Mouse (Mus musculus) MEL (cell line): ENCODE results near the gene Arhgef39. TPM values are rescaled to one million over a fixed set of nuclear protein-coding genes. Genes with fewer than 3 reads are reported as not detected.

ENCODE experiments used
- DNase-seq: peaks from one replicate; pipeline ENCODE4 v3.0.0; 2011; ENCODE audit warnings: low read depth, low spot score
- H3K27ac ChIP-seq: 2 replicates; pipeline ENCODE4 v1.5.1; 2012; ENCODE audit warnings: low read depth, mild to moderate bottlenecking, control low read depth, low read length, moderate library complexity; ENCODE audit not compliant: control insufficient read depth
- H3K27me3 ChIP-seq, 2 experiments: fragments of 150-350 bp in 1 of 2; sonication (generic) in 1 of 2; 2 replicates each; pipeline ENCODE4 v1.6.1; 2012; ENCODE audit warnings: low read length in 2 of 2, mild to moderate bottlenecking in 2 of 2, improper control_type of control experiment in 1 of 2, moderate library complexity in 1 of 2; ENCODE audit not compliant: insufficient read depth in 2 of 2, control insufficient read depth in 1 of 2
- H3K36me3 ChIP-seq, 2 experiments: 2 replicates each; pipeline ENCODE4 v1.6.1; 2012 to 2014; ENCODE audit warnings: low read length in 2 of 2, improper control_type of control experiment in 1 of 2, inconsistent platforms in 1 of 2, mild to moderate bottlenecking in 1 of 2; ENCODE audit not compliant: insufficient read depth in 2 of 2, control insufficient read depth in 1 of 2
- H3K4me1 ChIP-seq, 2 experiments: fragments of 150-350 bp in 1 of 2; sonication (generic) in 1 of 2; 2 replicates each; pipeline ENCODE4 v1.6.1; 2012; ENCODE audit warnings: low read length in 2 of 2, improper control_type of control experiment in 1 of 2, mild to moderate bottlenecking in 1 of 2; ENCODE audit not compliant: insufficient read depth in 2 of 2, control insufficient read depth in 1 of 2
- H3K4me3 ChIP-seq, 2 experiments: fragments of 150-350 bp in 1 of 2; sonication (generic) in 1 of 2; 2 replicates each; pipeline ENCODE4 v1.5.1; 2012; ENCODE audit warnings: low read depth in 2 of 2, low read length in 2 of 2, mild to moderate bottlenecking in 2 of 2, moderate library complexity in 2 of 2, control low read depth in 1 of 2, improper control_type of control experiment in 1 of 2; ENCODE audit not compliant: control insufficient read depth in 1 of 2, insufficient read depth in 1 of 2
- H3K79me2 ChIP-seq: 2 replicates; pipeline ENCODE4 v1.6.1; 2012; ENCODE audit warnings: mild to moderate bottlenecking, low read length, moderate library complexity; ENCODE audit not compliant: control insufficient read depth, poor library complexity, insufficient read depth
- H3K9ac ChIP-seq: 2 replicates; pipeline ENCODE4 v1.6.1; 2012; ENCODE audit warnings: low read depth, mild to moderate bottlenecking, control low read depth, low read length, moderate library complexity; ENCODE audit not compliant: control insufficient read depth, poor library complexity, severe bottlenecking
- H3K9me3 ChIP-seq: fragments of 150-350 bp; sonication (generic); replicated peaks from 2 replicates; pipeline ENCODE4 v1.6.1; 2012; ENCODE audit warnings: mild to moderate bottlenecking, low read length, improper control_type of control experiment, moderate library complexity; ENCODE audit not compliant: insufficient read depth
- BHLHE40 ChIP-seq: IDR thresholded peaks from 2 replicates; pipeline ENCODE4 v1.6.1; 2012; ENCODE audit warnings: low read depth, mild to moderate bottlenecking, inconsistent platforms, low read length, improper control_type of control experiment, borderline replicate concordance
- CHD1 ChIP-seq: IDR thresholded peaks from 2 replicates; pipeline ENCODE4 v1.6.1; 2012; ENCODE audit warnings: low read depth, mild to moderate bottlenecking, inconsistent platforms, low read length, improper control_type of control experiment
- CHD2 ChIP-seq: IDR thresholded peaks from 2 replicates; pipeline ENCODE4 v1.6.1; 2011; ENCODE audit warnings: low read length, improper control_type of control experiment
- EP300 ChIP-seq, 2 experiments: IDR thresholded peaks; 2 replicates each; pipeline ENCODE4 v1.6.1; 2011; ENCODE audit warnings: improper control_type of control experiment in 2 of 2, low read length in 2 of 2, low read depth in 1 of 2, mild to moderate bottlenecking in 1 of 2
- ETS1 ChIP-seq: IDR thresholded peaks from 2 replicates; pipeline ENCODE4 v1.6.1; 2012; ENCODE audit warnings: low read depth, mild to moderate bottlenecking, inconsistent platforms, low read length, improper control_type of control experiment, moderate library complexity
- HCFC1 ChIP-seq: IDR thresholded peaks from 2 replicates; pipeline ENCODE4 v1.6.1; 2012; ENCODE audit warnings: low read depth, mild to moderate bottlenecking, inconsistent platforms, low read length, improper control_type of control experiment, moderate library complexity
- MAFK ChIP-seq: IDR thresholded peaks from 2 replicates; pipeline ENCODE4 v1.6.1; 2011; ENCODE audit warnings: low read depth, mild to moderate bottlenecking, low read length, improper control_type of control experiment, borderline replicate concordance
- MAX ChIP-seq: IDR thresholded peaks from 2 replicates; pipeline ENCODE4 v1.6.1; 2011; ENCODE audit warnings: low read length, improper control_type of control experiment
- MAZ ChIP-seq: IDR thresholded peaks from 2 replicates; pipeline ENCODE4 v1.6.1; 2012; ENCODE audit warnings: low read depth, mild to moderate bottlenecking, inconsistent platforms, low read length, improper control_type of control experiment
- MEF2A ChIP-seq: IDR thresholded peaks from 2 replicates; pipeline ENCODE4 v1.6.1; 2014; ENCODE audit warnings: low read depth, mild to moderate bottlenecking, inconsistent platforms, low read length, improper control_type of control experiment; ENCODE audit not compliant: poor library complexity, insufficient replicate concordance, severe bottlenecking; ENCODE audit errors: extremely low read depth
- MXI1 ChIP-seq: IDR thresholded peaks from 2 replicates; pipeline ENCODE4 v1.6.1; 2011; ENCODE audit warnings: mild to moderate bottlenecking, low read depth, low read length, improper control_type of control experiment
- MYC ChIP-seq: IDR thresholded peaks from 2 replicates; pipeline ENCODE4 v1.6.1; 2011; ENCODE audit warnings: low read depth, mild to moderate bottlenecking, low read length, improper control_type of control experiment, moderate library complexity
- POLR2AphosphoS2 ChIP-seq: IDR thresholded peaks from 2 replicates; pipeline ENCODE4 v1.6.1; 2011; ENCODE audit warnings: low read length, improper control_type of control experiment
- RCOR1 ChIP-seq: IDR thresholded peaks from 2 replicates; pipeline ENCODE4 v1.6.1; 2012; ENCODE audit warnings: low read depth, mild to moderate bottlenecking, inconsistent platforms, low read length, improper control_type of control experiment
- TAL1 ChIP-seq: IDR thresholded peaks from 2 replicates; pipeline ENCODE4 v1.6.1; 2012; ENCODE audit warnings: mild to moderate bottlenecking, inconsistent platforms, low read length, moderate library complexity, mixed read lengths
- TBP ChIP-seq: IDR thresholded peaks from 2 replicates; pipeline ENCODE4 v1.8.0; 2011; ENCODE audit warnings: low read depth, low read length, improper control_type of control experiment
- TCF12 ChIP-seq: IDR thresholded peaks from 2 replicates; pipeline ENCODE4 v1.6.1; 2014; ENCODE audit warnings: low read depth, mild to moderate bottlenecking, inconsistent platforms, low read length, improper control_type of control experiment, moderate library complexity
- USF1 ChIP-seq: IDR thresholded peaks from 2 replicates; pipeline ENCODE4 v1.6.1; 2014; ENCODE audit warnings: low read depth, mild to moderate bottlenecking, inconsistent platforms, low read length, improper control_type of control experiment, moderate library complexity
- ZC3H11A ChIP-seq: IDR thresholded peaks from 2 replicates; pipeline ENCODE4 v1.6.1; 2012; ENCODE audit warnings: low read depth, mild to moderate bottlenecking, inconsistent platforms, low read length, improper control_type of control experiment
- ZKSCAN1 ChIP-seq: IDR thresholded peaks from 2 replicates; pipeline ENCODE4 v1.6.1; 2012; ENCODE audit warnings: low read depth, mild to moderate bottlenecking, inconsistent platforms, low read length, improper control_type of control experiment, moderate library complexity
- ZNF384 ChIP-seq: IDR thresholded peaks from 2 replicates; pipeline ENCODE4 v1.6.1; 2012; ENCODE audit warnings: low read depth, mild to moderate bottlenecking, inconsistent platforms, low read length, improper control_type of control experiment
- polyA plus RNA-seq, 2 experiments: library from polyadenylated mRNA; stranded (reverse) in 1 of 2; unstranded in 1 of 2; fragments of >175 nt in 1 of 2; fragments of >200 nt in 1 of 2; gene quantifications; 2 replicates each; pipeline versions ENCODE4 v1.2.1 to v1.2.4; 2012; ENCODE audit warnings: low replicate concordance in 2 of 2, low read depth in 1 of 2; ENCODE audit not compliant: insufficient read length in 2 of 2, insufficient read depth in 1 of 2, missing spikeins in 1 of 2
- total RNA-seq: library from RNA; depleted of rRNA; stranded (reverse); fragments of 300-350 nt; gene quantifications from 2 replicates; pipeline ENCODE4 v1.2.3, GENCODE M21; 2012

Gene Arhgef39
- total and polyA plus RNA-seq, 3 experiments, result 26.3 to 56.7 TPM; not detected in 1

DNA sequence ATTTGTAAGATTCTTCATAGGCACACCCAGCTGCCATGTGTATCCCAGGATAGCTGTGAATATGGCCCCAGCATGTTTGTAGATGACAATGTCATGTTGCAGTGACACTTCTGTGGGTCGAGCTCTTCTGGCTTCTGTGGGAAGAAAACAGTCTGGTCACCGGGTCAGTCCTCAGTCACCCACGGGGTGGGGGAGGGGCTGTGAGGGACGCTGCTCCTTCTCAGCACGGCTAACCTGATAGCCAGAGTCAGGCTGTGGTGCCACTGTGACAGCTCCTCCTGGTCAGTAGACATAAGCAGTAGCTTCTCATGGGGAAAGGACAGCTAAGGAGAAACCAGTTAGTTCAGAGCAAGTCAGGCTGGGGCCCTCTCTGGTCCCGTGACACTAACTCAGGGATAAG, 2.9 kb downstream of the Arhgef39 start:
- Histone ChIP-seq H3K27me3 (no peaks in the 10 kb centered on the region), H3K9me3 (no peaks in the 10 kb centered on the region), H3K4me3 (no peak overlapping the region), H3K27ac (no peak overlapping the region), H3K4me1 (peaks cover 6 to 18% of the 10 kb centered on the region in 2 experiments), H3K36me3 (peaks cover 0 to 2% of the 10 kb centered on the region in 2 experiments; a peak in 2 of 4 replicates), H3K9ac (no peak overlapping the region), H3K79me2 (peaks cover 13% of the 10 kb centered on the region)
- DNase-seq, result no peak
- TF ChIP-seq ETS1, result no peak
- no peak for TF ChIP-seq TCF12
- TF ChIP-seq ZKSCAN1, result no peak
- no peak for TF ChIP-seq MAZ
- TF ChIP-seq RCOR1, result no peak

DNA sequence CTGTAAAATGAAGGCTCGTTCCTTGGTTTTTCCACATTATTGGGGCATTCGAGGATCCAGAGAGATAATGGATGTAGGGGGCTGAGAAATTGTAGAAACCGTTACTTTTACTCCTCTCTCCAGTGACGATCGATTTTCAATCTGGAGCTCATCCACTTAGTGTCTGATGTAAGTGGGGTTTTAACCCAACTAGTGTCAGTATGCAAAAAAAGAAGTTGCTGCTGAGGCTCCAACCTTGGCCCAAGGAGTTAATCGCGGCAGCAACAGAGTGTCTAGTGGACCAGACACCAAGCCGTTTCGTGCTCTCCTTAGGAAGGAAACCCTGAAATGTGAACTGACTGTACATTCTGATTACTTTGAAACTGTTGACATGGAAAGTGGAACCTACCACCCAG, 5.7 kb downstream of the Arhgef39 start:
- peaks cover 2 to 25% of the 10 kb centered on the region in 2 experiments; a peak in 3 of 4 replicates for H3K4me1 ChIP-seq
- no peaks in the 10 kb centered on the region for H3K27me3 ChIP-seq
- no peaks in the 10 kb centered on the region for H3K9me3 ChIP-seq
- DNase-seq, result no peak
- no peak for TF ChIP-seq USF1
- TF ChIP-seq MXI1, result peak; percentile 32
- 0 out of 2 replicates have a peak, but pooled peaks have one; percentile 20 for TF ChIP-seq ZNF384
- 0 out of 2 replicates have a peak, but pooled peaks have one; percentile 35 for TF ChIP-seq MYC
- TF ChIP-seq TBP, result peak; percentile 49; the same call in 1 of the 2 replicates
- peak in 1 of 2 experiments; percentile 53; a peak in 2 of 4 replicates for TF ChIP-seq EP300 (IDR thresholded peaks at IDR 0.05; ENCODE audit: low read depth in 1 of 2, low read length in 2 of 2)
- TF ChIP-seq ZKSCAN1, result no peak
- TF ChIP-seq TAL1, result no peak
- no peak for TF ChIP-seq ETS1
- no peak for TF ChIP-seq ZC3H11A
- TF ChIP-seq MAX, result peak; percentile 24; the same call in 1 of the 2 replicates
- no peak for TF ChIP-seq CHD2
- TF ChIP-seq BHLHE40, result no peak
- no peak for TF ChIP-seq POLR2AphosphoS2
- TF ChIP-seq CHD1, result peak; percentile 36; the same call in 1 of the 2 replicates
- TF ChIP-seq TCF12, result 0 out of 2 replicates have a peak, but pooled peaks have one; percentile 6
- TF ChIP-seq MEF2A, result no peak
- TF ChIP-seq MAFK, result no peak
- no peak; the same call in 1 of the 2 replicates for TF ChIP-seq HCFC1
- no peak for TF ChIP-seq MAZ
- TF ChIP-seq, all 39 proteins: peak for 8
- Histone ChIP-seq H3K36me3 (no peaks in the 10 kb centered on the region; a peak in 1 of 4 replicates), H3K27ac (peak overlapping the region; percentile 30), H3K9ac (peak overlapping the region; percentile 90), H3K4me3 (peak overlapping the region; percentile 64 to 89), H3K79me2 (peaks cover 7% of the 10 kb centered on the region)
